In genomic region chr6:30563575-30563974, GRCm38 (mm10) we compare ENCODE assay signal across 27 mouse cellular contexts. TPM values are rescaled to one million over a fixed set of nuclear protein-coding genes. Genes with fewer than 3 reads are reported as not detected.
"Had no signal": no experiment of that assay in that cellular context is flagged by ENCODE, and none has a peak within 500 bp of the region (broad histone marks: within the 10 kb centered on the region; RNA-seq: fewer than 3 reads in every experiment).

No protein-coding gene starts in this region.

- H3K4me1 ChIP-seq: lung, embryonic 15.5 days; megakaryocyte, embryonic 14.5 days; midbrain, embryonic 13.5 days; midbrain, embryonic 15.5 days; neural tube, embryonic 12.5 days; stomach, embryonic 15.5 days had no signal

- DNase-seq: lung, adult 2 months; lung, postnatal 14 days; lung, postnatal 36 days; right cerebral cortex, postnatal 25 days; right cerebral cortex, postnatal 4 days; spleen, adult 18-20 months; thymus, adult 18-20 months; thymus, postnatal 14 days; thymus, postnatal 36 days had no signal

- H3K9me3 ChIP-seq: lung, embryonic 15.5 days; megakaryocyte, embryonic 14.5 days; midbrain, embryonic 13.5 days; midbrain, embryonic 15.5 days; neural tube, embryonic 12.5 days; stomach, embryonic 15.5 days had no signal

- H3K27me3 ChIP-seq: lung, embryonic 15.5 days; midbrain, embryonic 13.5 days; midbrain, embryonic 15.5 days; neural tube, embryonic 12.5 days; stomach, embryonic 15.5 days had no signal

- H3K27ac ChIP-seq: liver, embryonic 14.5 days; lung, embryonic 15.5 days; macrophage; midbrain, embryonic 13.5 days; midbrain, embryonic 15.5 days; neural tube, embryonic 12.5 days; stomach, embryonic 15.5 days had no signal

- H3K4me3 ChIP-seq: lung, embryonic 15.5 days; megakaryocyte, embryonic 14.5 days; midbrain, embryonic 13.5 days; midbrain, embryonic 15.5 days; neural tube, embryonic 12.5 days; stomach, embryonic 15.5 days had no signal

- H3K4me2 ChIP-seq: lung, embryonic 15.5 days; midbrain, embryonic 11.5 days; midbrain, embryonic 13.5 days; midbrain, embryonic 15.5 days; neural tube, embryonic 12.5 days; stomach, embryonic 15.5 days had no signal

- H3K9ac ChIP-seq: liver, embryonic 14.5 days; lung, embryonic 15.5 days; midbrain, embryonic 13.5 days; midbrain, embryonic 15.5 days; neural tube, embryonic 12.5 days; stomach, embryonic 15.5 days had no signal

- H3K36me3 ChIP-seq: lung, embryonic 15.5 days; midbrain, embryonic 13.5 days; midbrain, embryonic 15.5 days; neural tube, embryonic 12.5 days; stomach, embryonic 15.5 days had no signal

- ATAC-seq: lung, postnatal 0 days; midbrain, embryonic 13.5 days; midbrain, embryonic 15.5 days had no signal

RNA-seq across cellular contexts. Expression of gene Cpa4, which starts 4.6 kb away (rescaled TPM):
- total RNA-seq: megakaryocyte progenitor cell, adult 5-6 weeks; monocyte, adult 5-6 weeks; neutrophil, adult 5-6 weeks had no signal
- polyA plus RNA-seq: macrophage; small intestine, adult 2 months; thymus, postnatal 0 days had no signal

RNA-seq across cellular contexts. Expression of gene Cpa2, which starts 22.2 kb away (rescaled TPM):
- total RNA-seq: megakaryocyte progenitor cell, adult 5-6 weeks; monocyte, adult 5-6 weeks; neutrophil, adult 5-6 weeks had no signal

RNA-seq across cellular contexts. Expression of gene Cpa5, which starts 47.2 kb away (rescaled TPM):
- total RNA-seq: megakaryocyte progenitor cell, adult 5-6 weeks; midbrain, postnatal 0 days; monocyte, adult 5-6 weeks; neutrophil, adult 5-6 weeks had no signal
- polyA plus RNA-seq: liver, embryonic 16.5 days; lung, adult 2 months; lung, embryonic 15.5 days; lung, postnatal 0 days; macrophage; midbrain, embryonic 13.5 days; midbrain, embryonic 15.5 days; midbrain, postnatal 0 days; neural tube, embryonic 12.5 days; neural tube, embryonic 14.5 days; small intestine, adult 2 months; thymus, postnatal 0 days had no signal

RNA-seq across cellular contexts. Expression of gene Ssmem1, which starts 53.9 kb away (rescaled TPM):
- total RNA-seq: megakaryocyte progenitor cell, adult 5-6 weeks; midbrain, postnatal 0 days; monocyte, adult 5-6 weeks; neutrophil, adult 5-6 weeks had no signal
- polyA plus RNA-seq: lung, adult 2 months; lung, postnatal 0 days; macrophage; midbrain, embryonic 13.5 days; small intestine, adult 2 months; stomach, embryonic 15.5 days had no signal
